8 mouse cellular contexts compared by ENCODE assay signal in the genomic region with DNA sequence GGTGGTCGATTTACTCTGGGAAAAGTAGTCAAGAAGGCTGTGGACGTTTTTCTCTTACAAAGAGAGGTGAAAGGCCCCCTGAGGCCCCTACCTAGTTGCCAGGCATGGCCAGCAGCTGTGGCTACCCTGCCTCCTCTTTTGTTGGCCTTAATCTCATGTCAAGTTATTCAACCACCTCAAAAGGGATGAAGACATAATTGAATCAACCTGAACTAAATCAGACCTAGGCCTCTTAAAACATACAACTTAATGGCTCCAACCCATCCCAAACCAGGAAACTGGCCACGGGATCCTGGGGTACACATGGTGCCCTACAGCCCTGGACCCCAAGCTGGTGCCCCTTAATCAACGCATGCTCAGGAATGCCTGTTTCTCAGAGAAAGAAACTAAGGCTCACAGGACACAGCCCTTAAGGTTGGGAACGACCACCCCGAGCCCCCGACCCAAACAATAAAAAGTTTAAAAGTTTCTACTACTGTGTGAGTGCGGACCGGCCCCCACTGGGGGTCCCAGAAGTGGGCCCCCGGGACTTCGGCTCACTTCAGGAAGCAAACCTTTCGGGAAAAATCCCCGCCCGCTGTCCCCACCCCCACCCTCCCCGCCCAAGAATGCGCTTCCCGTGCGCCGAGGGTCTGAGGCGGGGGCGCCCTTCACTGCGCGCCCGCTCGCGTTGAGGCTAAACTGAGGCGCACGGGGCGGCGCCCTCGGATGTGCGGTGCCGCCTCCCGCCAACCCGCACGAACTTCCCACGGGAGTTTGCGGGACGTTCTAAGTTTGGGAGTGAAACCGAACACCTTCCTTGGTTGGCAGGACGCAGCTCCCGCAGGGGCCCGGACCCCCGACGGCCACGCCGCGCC. TPM values are rescaled to one million over a fixed set of nuclear protein-coding genes. Genes with fewer than 3 reads are reported as not detected.
DNase-seq lines count a peak whose midpoint lies in the region; ATAC-seq and TF ChIP-seq lines count a peak whose summit lies in the region.

No protein-coding gene starts in this region.

- peak overlapping the region; percentile 98 for H3K9ac ChIP-seq in heart, embryonic 12.5 days
- peak overlapping the region; percentile 96 for H3K9ac ChIP-seq in limb, embryonic 12.5 days (replicated peaks)
- peak overlapping the region; percentile 76 for H3K9ac ChIP-seq in neural tube, embryonic 14.5 days (replicated peaks; ENCODE audit: low read depth, low read length)

- no peaks in the 10 kb centered on the region for H3K27me3 ChIP-seq in heart, embryonic 12.5 days (replicated peaks)
- no peaks in the 10 kb centered on the region for H3K27me3 ChIP-seq in limb, embryonic 12.5 days
- H3K27me3 ChIP-seq in neural tube, embryonic 14.5 days (ENCODE audit: control insufficient read depth, insufficient read depth, low read length), result no peaks in the 10 kb centered on the region

- TF ChIP-seq CTCF in left cerebral cortex, adult 2 months (IDR thresholded peaks at IDR 0.05), result no peak
- TF ChIP-seq CTCF in bone marrow macrophage, adult 2 months (IDR thresholded peaks at IDR 0.05; ENCODE audit: low read depth, low read length), result no peak

- under 1% methylated on average over 48 of the region's 48 CpGs for WGBS in heart, embryonic 12.5 days
- under 1% methylated on average over 48 of the region's 48 CpGs for WGBS in limb, embryonic 12.5 days
- WGBS in neural tube, embryonic 14.5 days, result under 1% methylated on average over 38 of the region's 48 CpGs

- H3K4me2 ChIP-seq in heart, embryonic 12.5 days, result peak overlapping the region; percentile 79
- peak overlapping the region; percentile 62 for H3K4me2 ChIP-seq in limb, embryonic 12.5 days
- H3K4me2 ChIP-seq in neural tube, embryonic 14.5 days (ENCODE audit: low read depth, low read length), result peak overlapping the region; percentile 68

- no peaks in the 10 kb centered on the region for H3K9me3 ChIP-seq in heart, embryonic 12.5 days (replicated peaks)
- H3K9me3 ChIP-seq in limb, embryonic 12.5 days, result no peaks in the 10 kb centered on the region
- no peaks in the 10 kb centered on the region for H3K9me3 ChIP-seq in neural tube, embryonic 14.5 days (ENCODE audit: control insufficient read depth, low read length)

- H3K4me3 ChIP-seq in left cerebral cortex, adult 2 months, result peak overlapping the region; percentile 57
- peak overlapping the region; percentile 97 for H3K4me3 ChIP-seq in bone marrow macrophage, adult 2 months (ENCODE audit: insufficient read depth, low read length)
- H3K4me3 ChIP-seq in heart, embryonic 12.5 days, result peak overlapping the region; percentile 90
- peak overlapping the region; percentile 96 for H3K4me3 ChIP-seq in limb, embryonic 12.5 days (replicated peaks)
- H3K4me3 ChIP-seq in neural tube, embryonic 14.5 days (ENCODE audit: low read depth, low read length), result peak overlapping the region; percentile 75

- no peak for TF ChIP-seq POLR2A in bone marrow macrophage, adult 2 months (IDR thresholded peaks at IDR 0.05; ENCODE audit: borderline replicate concordance, low read depth, low read length)

- no peak for DNase-seq in left cerebral cortex, adult 2 months (ENCODE audit: extremely low spot score in 1 of 2, low spot score in 2 of 2)
- no peak for DNase-seq in left cerebral cortex, postnatal 14 days (ENCODE audit: low spot score in 2 of 2)
- DNase-seq in urinary bladder, postnatal 14 days (ENCODE audit: low spot score), result no peak
- DNase-seq in natural killer cell, adult 2 months (ENCODE audit: low spot score in 2 of 2), result no peak

- H3K36me3 ChIP-seq in heart, embryonic 12.5 days, result peaks cover 2% of the 10 kb centered on the region; the same call in 1 of the 2 replicates
- H3K36me3 ChIP-seq in limb, embryonic 12.5 days, result no peaks in the 10 kb centered on the region
- no peaks in the 10 kb centered on the region for H3K36me3 ChIP-seq in neural tube, embryonic 14.5 days (ENCODE audit: control insufficient read depth, insufficient read depth, low read length)

- ATAC-seq in heart, embryonic 12.5 days (ENCODE audit: insufficient number of reproducible peaks, low FRiP score), result peak; percentile 66
- peak; percentile 27; the same call in 1 of the 2 replicates for ATAC-seq in limb, embryonic 12.5 days (ENCODE audit: insufficient number of reproducible peaks, insufficient read depth, low FRiP score, low TSS enrichment, low read depth)
- peak; percentile 39 for ATAC-seq in neural tube, embryonic 14.5 days (ENCODE audit: low read depth)

- intact Hi-C loops in left cerebral cortex, adult 2 months (cut with DNase I), result loop anchor here (5.0 kb wide), 1 partner anchor 137 kb away; no protein-coding TSS in a partner anchor
- intact Hi-C loops in left cerebral cortex, postnatal 14 days (cut with DNase I), result loop anchor here (5.0 kb wide), 3 partner anchors 67 to 187 kb away; no protein-coding TSS in a partner anchor

- H3K4me1 ChIP-seq in bone marrow macrophage, adult 2 months (ENCODE audit: control insufficient read depth, insufficient read depth, low read length), result peaks cover 42% of the 10 kb centered on the region
- peaks cover 53% of the 10 kb centered on the region for H3K4me1 ChIP-seq in heart, embryonic 12.5 days (replicated peaks)
- peaks cover 54% of the 10 kb centered on the region for H3K4me1 ChIP-seq in limb, embryonic 12.5 days (replicated peaks)
- H3K4me1 ChIP-seq in neural tube, embryonic 14.5 days (ENCODE audit: control insufficient read depth, insufficient read depth, low read length), result peaks cover 23% of the 10 kb centered on the region

- peak overlapping the region; percentile 21; the same call in 1 of the 2 replicates for H3K27ac ChIP-seq in left cerebral cortex, adult 2 months
- peak overlapping the region; percentile 93 for H3K27ac ChIP-seq in bone marrow macrophage, adult 2 months (ENCODE audit: insufficient read depth, low read depth, low read length)
- H3K27ac ChIP-seq in heart, embryonic 12.5 days (ENCODE audit: poor library complexity, severe bottlenecking), result peak overlapping the region; percentile 97
- peak overlapping the region; percentile 96 for H3K27ac ChIP-seq in limb, embryonic 12.5 days
- peak overlapping the region; percentile 69 for H3K27ac ChIP-seq in neural tube, embryonic 14.5 days (ENCODE audit: low read depth, low read length)

RNA-seq across cellular contexts. Expression of gene Zfp217, which starts 17.8 kb away (rescaled TPM):
- total RNA-seq in left cerebral cortex, adult 2 months (2021), result 1 to 10 TPM; 2.9 to 3.4 TPM
- total RNA-seq in left cerebral cortex, postnatal 14 days (2021), result 1 to 10 TPM; 3.3 to 3.7 TPM
- polyA plus RNA-seq in bone marrow macrophage, adult 2 months (2012; ENCODE audit: insufficient read depth, insufficient read length, missing spikeins), result 44.0 and 45.3 TPM in 2 replicates
- polyA plus RNA-seq in heart, embryonic 12.5 days (2016; fragmentation: Nextera tagmentation; extraction: Ambion mirVana), result 3.5 and 3.7 TPM in 2 replicates
- polyA plus RNA-seq in limb, embryonic 12.5 days (2016; fragmentation: Nextera tagmentation; extraction: Ambion mirVana), result 5.0 and 5.1 TPM in 2 replicates
- 1.1 and 2.4 TPM in 2 replicates for polyA plus RNA-seq in neural tube, embryonic 14.5 days (2014; fragmentation: Nextera tagmentation; extraction: Ambion mirVana)

Comparison
In these comparisons a context has a peak if more than half of its experiments do, and no peak if none do; other contexts are left out.
1. H3K27ac ChIP-seq: peak in every context shown above with its lines; median percentile 97 in heart, embryonic 12.5 days; 96 in limb, embryonic 12.5 days; 93 in bone marrow macrophage, adult 2 months; 69 in neural tube, embryonic 14.5 days; 21 in left cerebral cortex, adult 2 months.